Mouse (Mus musculus): ENCODE results near the gene Samd8. TPM values are rescaled to one million over a fixed set of nuclear protein-coding genes. Genes with fewer than 3 reads are reported as not detected.

Samd8 gene
- polyA plus RNA-seq, 1 experiment: 0.47 TPM

DNA sequence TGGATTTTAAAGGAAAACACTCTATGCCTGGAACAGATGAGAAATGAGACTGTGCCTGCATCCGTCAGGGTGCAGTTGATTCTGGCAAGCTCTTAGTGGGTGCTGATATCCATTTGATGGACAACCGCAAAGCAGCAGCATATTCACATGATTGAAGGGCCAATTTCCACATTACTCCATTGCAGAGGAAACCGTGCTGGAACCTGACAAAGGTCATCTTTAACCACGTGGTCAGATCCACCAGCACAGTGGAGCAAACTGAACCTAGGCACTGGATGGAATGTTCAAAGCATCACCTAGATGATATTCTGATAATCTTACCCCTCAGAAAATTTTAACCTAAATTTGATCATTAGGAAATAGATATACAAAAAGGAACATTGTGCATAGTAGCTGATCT lies 25.9 kb downstream of the Samd8 start:
- TF ChIP-seq TAL1 (IDR thresholded peaks at IDR 0.05; ENCODE audit: low read length) (no peak), GATA1 (IDR thresholded peaks at IDR 0.05; ENCODE audit: low read length) (no peak)
- no peaks in the 10 kb centered on the region for H3K9me3 ChIP-seq (ENCODE audit: control insufficient read depth, low read length)
- H3K4me3 ChIP-seq (replicated peaks): no peak overlapping the region
- peaks cover 38% of the 10 kb centered on the region for H3K36me3 ChIP-seq (ENCODE audit: control insufficient read depth)
- no peaks in the 10 kb centered on the region for H3K27me3 ChIP-seq (ENCODE audit: control insufficient read depth)
- H3K4me1 ChIP-seq (ENCODE audit: control insufficient read depth): peaks cover 5% of the 10 kb centered on the region

- TF ChIP-seq TAL1 (IDR thresholded peaks at IDR 0.05; ENCODE audit: low read length): no peak
- TF ChIP-seq GATA1 (IDR thresholded peaks at IDR 0.05; ENCODE audit: low read length): no peak
- H3K36me3 ChIP-seq (ENCODE audit: control insufficient read depth): peaks cover 50% of the 10 kb centered on the region
- H3K4me3 ChIP-seq (replicated peaks): no peak overlapping the region
These were observed 36.2 kb downstream of the Samd8 start for GRCm38 (mm10) chr14:21786500-21786899.

DNA sequence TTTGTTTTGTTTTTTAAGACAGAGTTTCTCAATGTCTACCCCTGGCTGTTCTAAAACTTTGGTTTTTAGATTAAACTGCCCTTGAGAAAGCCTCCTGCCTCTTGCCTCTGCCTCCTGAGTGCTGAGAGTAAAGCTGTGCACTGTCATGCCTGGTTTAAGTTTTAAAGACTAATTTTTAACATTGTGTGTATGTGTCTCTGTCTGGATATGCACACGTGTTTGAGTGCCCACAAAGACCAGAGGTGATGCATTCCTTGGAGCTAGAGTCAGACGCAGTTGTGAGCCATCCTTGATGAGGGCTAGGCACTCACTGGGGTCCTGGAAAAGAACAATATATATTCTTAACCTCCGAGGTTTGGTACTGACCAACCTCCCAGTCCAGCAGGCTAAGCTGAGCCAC lies 37.0 kb downstream of the Samd8 start:
- no peaks in the 10 kb centered on the region for H3K27me3 ChIP-seq (ENCODE audit: control insufficient read depth)
- peaks cover 55% of the 10 kb centered on the region for H3K36me3 ChIP-seq (ENCODE audit: control insufficient read depth)
- H3K4me3 ChIP-seq (replicated peaks): no peak overlapping the region
- H3K9me3 ChIP-seq (ENCODE audit: control insufficient read depth, low read length): no peaks in the 10 kb centered on the region
- no peaks in the 10 kb centered on the region; the same call in none of the 2 replicates for H3K4me1 ChIP-seq (ENCODE audit: control insufficient read depth)
- no peak for TF ChIP-seq GATA1 (IDR thresholded peaks at IDR 0.05; ENCODE audit: low read length)
- no peak for TF ChIP-seq TAL1 (IDR thresholded peaks at IDR 0.05; ENCODE audit: low read length)

More at GRCm38 (mm10) chr14:21786500-21786899, 36.2 kb downstream of the Samd8 start:
- H3K4me1 ChIP-seq (ENCODE audit: control insufficient read depth): no peaks in the 10 kb centered on the region; the same call in none of the 2 replicates
- no peaks in the 10 kb centered on the region for H3K27me3 ChIP-seq (ENCODE audit: control insufficient read depth)
- H3K9me3 ChIP-seq (ENCODE audit: control insufficient read depth, low read length): no peaks in the 10 kb centered on the region

DNA sequence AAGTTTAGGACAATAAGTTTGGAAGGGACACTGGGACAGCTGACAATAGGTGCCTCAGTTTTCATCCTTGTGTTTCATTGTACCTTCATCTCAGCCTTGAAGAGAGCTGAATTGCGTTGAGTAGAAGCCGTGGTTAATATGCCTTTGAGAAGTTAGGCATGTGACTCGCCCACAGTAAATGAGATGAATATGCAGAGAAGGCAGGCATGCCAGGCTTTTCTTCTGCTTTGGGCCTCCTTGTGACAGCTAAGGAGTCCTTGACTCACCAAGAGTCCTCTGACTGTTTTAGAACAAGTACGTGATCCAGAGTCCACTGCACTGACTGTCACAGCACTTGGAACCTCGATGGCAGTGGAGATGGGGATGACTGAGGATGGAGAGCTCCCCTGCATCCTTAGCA lies 37.8 kb downstream of the Samd8 start:
- H3K9me3 ChIP-seq (ENCODE audit: control insufficient read depth, low read length): no peaks in the 10 kb centered on the region
- H3K4me1 ChIP-seq (ENCODE audit: control insufficient read depth): no peaks in the 10 kb centered on the region; the same call in none of the 2 replicates
- H3K4me3 ChIP-seq (replicated peaks): no peak overlapping the region
- H3K36me3 ChIP-seq (ENCODE audit: control insufficient read depth): peaks cover 61% of the 10 kb centered on the region
- TF ChIP-seq GATA1 (IDR thresholded peaks at IDR 0.05; ENCODE audit: low read length) (no peak), TAL1 (IDR thresholded peaks at IDR 0.05; ENCODE audit: low read length) (no peak)
- H3K27me3 ChIP-seq (ENCODE audit: control insufficient read depth): no peaks in the 10 kb centered on the region

GRCm38 (mm10) chr14:21790585-21791251 lies 40.4 kb downstream of the Samd8 start:
- no peaks in the 10 kb centered on the region for H3K9me3 ChIP-seq (ENCODE audit: control insufficient read depth, low read length)
- no peak for TF ChIP-seq GATA1 (IDR thresholded peaks at IDR 0.05; ENCODE audit: low read length)
- TF ChIP-seq TAL1 (IDR thresholded peaks at IDR 0.05; ENCODE audit: low read length): no peak
- H3K4me1 ChIP-seq (ENCODE audit: control insufficient read depth): no peaks in the 10 kb centered on the region; the same call in none of the 2 replicates
- H3K36me3 ChIP-seq (ENCODE audit: control insufficient read depth): peaks cover 58% of the 10 kb centered on the region
- no peak overlapping the region for H3K4me3 ChIP-seq (replicated peaks)
- H3K27me3 ChIP-seq (ENCODE audit: control insufficient read depth): no peaks in the 10 kb centered on the region

- Histone ChIP-seq H3K36me3 (ENCODE audit: control insufficient read depth) (peaks cover 54% of the 10 kb centered on the region), H3K4me3 (replicated peaks) (no peak overlapping the region), H3K4me1 (ENCODE audit: control insufficient read depth) (no peaks in the 10 kb centered on the region; the same call in none of the 2 replicates), H3K27me3 (ENCODE audit: control insufficient read depth) (no peaks in the 10 kb centered on the region), H3K9me3 (ENCODE audit: control insufficient read depth, low read length) (no peaks in the 10 kb centered on the region)
- TF ChIP-seq TAL1 (IDR thresholded peaks at IDR 0.05; ENCODE audit: low read length) (no peak), GATA1 (IDR thresholded peaks at IDR 0.05; ENCODE audit: low read length) (no peak)
These were observed 41.4 kb downstream of the Samd8 start for GRCm38 (mm10) chr14:21791722-21792121.

GRCm38 (mm10) chr14:21792250-21792649 lies 41.9 kb downstream of the Samd8 start:
- TF ChIP-seq GATA1 (IDR thresholded peaks at IDR 0.05; ENCODE audit: low read length) (no peak), TAL1 (IDR thresholded peaks at IDR 0.05; ENCODE audit: low read length) (no peak)
- no peaks in the 10 kb centered on the region for H3K9me3 ChIP-seq (ENCODE audit: control insufficient read depth, low read length)
- peaks cover 53% of the 10 kb centered on the region for H3K36me3 ChIP-seq (ENCODE audit: control insufficient read depth)
- H3K4me1 ChIP-seq (ENCODE audit: control insufficient read depth): no peaks in the 10 kb centered on the region; the same call in 1 of the 2 replicates
- H3K4me3 ChIP-seq (replicated peaks): no peak overlapping the region
- no peaks in the 10 kb centered on the region for H3K27me3 ChIP-seq (ENCODE audit: control insufficient read depth)

DNA sequence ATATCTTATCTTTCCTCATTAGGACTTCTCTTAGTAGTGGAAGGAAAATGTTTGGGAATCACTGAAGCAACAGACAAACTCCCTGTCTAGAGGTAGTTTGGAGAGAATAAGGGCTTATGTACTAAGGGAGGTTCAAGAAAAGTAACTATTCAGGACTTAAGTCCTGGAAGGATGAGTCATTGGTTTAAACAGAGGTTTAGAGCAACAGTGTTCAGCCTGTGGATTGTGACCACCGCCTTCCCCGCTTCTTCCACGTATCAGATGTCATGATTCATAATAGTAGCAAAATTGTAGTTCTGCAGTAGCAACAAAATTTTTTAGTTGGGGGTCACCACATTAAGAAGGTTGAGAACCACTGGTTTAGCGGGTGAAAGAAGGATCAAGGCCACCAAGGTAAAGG lies 50.3 kb downstream of the Samd8 start:
- H3K4me1 ChIP-seq (ENCODE audit: control insufficient read depth): no peaks in the 10 kb centered on the region
- no peak for TF ChIP-seq GATA1 (IDR thresholded peaks at IDR 0.05; ENCODE audit: low read length)
- TF ChIP-seq TAL1 (IDR thresholded peaks at IDR 0.05; ENCODE audit: low read length): no peak
- H3K9me3 ChIP-seq (ENCODE audit: control insufficient read depth, low read length): no peaks in the 10 kb centered on the region
- H3K4me3 ChIP-seq (replicated peaks): no peak overlapping the region
- no peaks in the 10 kb centered on the region for H3K27me3 ChIP-seq (ENCODE audit: control insufficient read depth)
- peaks cover 13% of the 10 kb centered on the region for H3K36me3 ChIP-seq (ENCODE audit: control insufficient read depth)

- TF ChIP-seq TAL1 (IDR thresholded peaks at IDR 0.05; ENCODE audit: low read length) (no peak), GATA1 (IDR thresholded peaks at IDR 0.05; ENCODE audit: low read length) (no peak)
- H3K36me3 ChIP-seq (ENCODE audit: control insufficient read depth): peaks cover 13% of the 10 kb centered on the region
- H3K4me1 ChIP-seq (ENCODE audit: control insufficient read depth): peaks cover 4% of the 10 kb centered on the region
- H3K27me3 ChIP-seq (ENCODE audit: control insufficient read depth): no peaks in the 10 kb centered on the region
- no peak overlapping the region for H3K4me3 ChIP-seq (replicated peaks)
- H3K9me3 ChIP-seq (ENCODE audit: control insufficient read depth, low read length): no peaks in the 10 kb centered on the region
These were observed 51.3 kb downstream of the Samd8 start for GRCm38 (mm10) chr14:21801624-21802023.
